Mouse (Mus musculus) NIH3T3 (cell line): ENCODE measurements around the gene Cyb5b.

Source experiments
- DNase-seq: peaks from one replicate; pipeline ENCODE4 v3.0.0-alpha.2; 2012; ENCODE audit warnings: low read depth

Gene Cyb5b

DNA sequence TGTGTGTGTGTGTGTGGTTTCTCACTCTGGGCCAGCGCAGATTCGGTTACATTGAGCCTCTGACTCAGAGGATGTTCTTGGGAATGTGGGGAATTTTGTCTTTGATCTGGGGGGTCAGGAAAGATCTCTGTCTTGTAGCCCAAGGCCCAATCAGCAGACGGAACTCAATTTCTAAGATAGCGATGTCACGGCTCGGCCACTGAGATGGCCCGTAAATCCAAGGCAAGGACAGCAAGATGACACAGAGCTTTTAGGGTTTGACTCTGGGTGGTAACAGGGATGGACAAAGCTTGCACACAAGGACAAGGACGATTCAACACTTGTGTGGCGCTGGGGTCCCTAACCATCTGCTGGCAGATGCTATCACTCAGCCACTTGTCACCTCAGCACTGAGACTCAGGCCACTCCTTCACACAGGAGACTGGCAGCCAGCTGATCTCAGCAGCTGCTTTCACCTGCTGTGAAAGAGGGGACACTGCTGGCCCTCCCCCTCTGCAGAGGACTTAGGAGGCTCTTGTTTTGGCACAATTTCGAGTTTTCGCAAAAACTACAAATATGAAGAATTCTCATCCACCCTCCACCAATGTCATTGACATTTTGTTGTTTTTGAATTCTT, 76.7 kb downstream of the Cyb5b start:
- no peak for DNase-seq

DNA sequence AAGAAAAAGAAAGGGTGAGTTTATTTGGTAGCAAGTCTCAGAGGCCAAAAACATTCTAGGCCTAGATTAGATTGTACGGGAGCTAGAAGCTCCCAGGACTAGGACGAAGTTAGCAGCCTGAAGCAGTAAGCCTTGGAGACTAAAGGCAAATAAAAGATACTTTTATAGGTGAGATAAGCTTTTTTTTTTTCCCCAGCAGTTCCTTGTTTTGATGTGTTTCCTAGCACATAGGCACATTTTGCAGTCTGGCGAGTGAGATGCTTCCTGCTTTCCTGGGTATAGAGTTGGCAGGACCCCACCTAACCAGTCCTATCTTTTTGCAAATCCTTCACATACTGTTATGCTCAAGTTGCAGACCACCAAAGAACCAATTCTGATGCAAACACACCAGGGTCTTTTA, 82.8 kb downstream of the Cyb5b start:
- DNase-seq = no peak

DNA sequence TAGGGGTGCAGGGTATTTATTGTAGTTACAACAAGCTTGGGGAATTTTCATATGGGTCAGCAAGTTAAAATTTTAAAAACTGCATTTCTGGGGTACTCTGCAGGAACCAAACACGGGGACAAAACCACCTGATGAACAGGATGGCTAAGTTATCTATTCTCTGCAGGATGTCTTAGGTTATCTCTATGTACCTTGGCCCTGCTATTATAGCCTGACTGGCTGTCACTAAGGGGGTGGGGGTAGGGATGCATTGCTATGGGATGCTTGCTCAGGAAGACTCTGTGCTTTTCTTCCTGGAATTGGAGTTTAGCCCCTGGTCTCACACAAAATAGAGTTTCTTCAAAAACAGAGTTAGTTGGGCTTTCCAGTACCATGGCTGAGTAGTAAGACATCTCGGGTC, 83.3 kb downstream of the Cyb5b start:
- no peak for DNase-seq
